Mouse (Mus musculus) CD4-positive, CD25-positive, alpha-beta regulatory T cell, adult 4 months (primary cell): Measurements from ENCODE around the gene Colgalt2. TPM values are rescaled to one million over a fixed set of nuclear protein-coding genes. Genes with fewer than 3 reads are reported as not detected.
"Not testable (repeated sequence)": the region's sequence is repeated elsewhere in the genome, so short reads cannot be mapped to it uniquely, and the experiment has no call there.

Source experiments
- ATAC-seq: one replicate; pipeline ENCODE4 v1.8.0; 2017
- polyA plus RNA-seq, 2 experiments: library from polyadenylated mRNA; unstranded; fragments of 100-300 nt; shearing (Covaris generic); gene quantifications; one replicate each; pipeline ENCODE4 v1.2.1; 2017

Gene Colgalt2
- polyA plus RNA-seq, 2 experiments from 2014 or later, result not detected

GRCm38 (mm10) chr1:152417602-152418001 lies 18.0 kb downstream of the Colgalt2 start:
- no peak for ATAC-seq

GRCm38 (mm10) chr1:152422295-152422694 lies 22.7 kb downstream of the Colgalt2 start:
- no peak for ATAC-seq

GRCm38 (mm10) chr1:152423052-152423451 lies 23.4 kb downstream of the Colgalt2 start:
- ATAC-seq, result no peak

GRCm38 (mm10) chr1:152427912-152428581 lies 28.4 kb downstream of the Colgalt2 start:
- ATAC-seq, result no peak

GRCm38 (mm10) chr1:152429805-152430204 lies 30.2 kb downstream of the Colgalt2 start:
- ATAC-seq, result no peak

- no peak for ATAC-seq
These were observed 34.5 kb downstream of the Colgalt2 start for GRCm38 (mm10) chr1:152434166-152434565.

GRCm38 (mm10) chr1:152437518-152437917 lies 37.9 kb downstream of the Colgalt2 start:
- ATAC-seq, result not testable (repeated sequence)

- no peak for ATAC-seq
These were observed 39.8 kb downstream of the Colgalt2 start for GRCm38 (mm10) chr1:152439408-152439807.

GRCm38 (mm10) chr1:152439874-152440273 lies 40.2 kb downstream of the Colgalt2 start:
- ATAC-seq, result no peak

GRCm38 (mm10) chr1:152444630-152445029 lies 45.0 kb downstream of the Colgalt2 start:
- no peak for ATAC-seq

- no peak for ATAC-seq
These were observed 46.3 kb downstream of the Colgalt2 start for GRCm38 (mm10) chr1:152445925-152446324.

GRCm38 (mm10) chr1:152454536-152454935 lies 54.9 kb downstream of the Colgalt2 start:
- ATAC-seq, result no peak

GRCm38 (mm10) chr1:152455275-152456243 lies 55.9 kb downstream of the Colgalt2 start:
- no peak for ATAC-seq

- ATAC-seq, result no peak
These were observed 56.6 kb downstream of the Colgalt2 start for GRCm38 (mm10) chr1:152456266-152456665.

- ATAC-seq, result no peak
These were observed 58.0 kb downstream of the Colgalt2 start for GRCm38 (mm10) chr1:152457596-152457995.

GRCm38 (mm10) chr1:152458996-152459395 lies 59.4 kb downstream of the Colgalt2 start:
- ATAC-seq, result no peak

GRCm38 (mm10) chr1:152460931-152461330 lies 61.3 kb downstream of the Colgalt2 start:
- ATAC-seq, result no peak

- ATAC-seq, result no peak
These were observed 62.2 kb downstream of the Colgalt2 start for GRCm38 (mm10) chr1:152461814-152462213.

- no peak for ATAC-seq
These were observed 62.7 kb downstream of the Colgalt2 start for GRCm38 (mm10) chr1:152462348-152462747.

- ATAC-seq, result no peak
These were observed 66.7 kb downstream of the Colgalt2 start for GRCm38 (mm10) chr1:152466280-152466679.

GRCm38 (mm10) chr1:152468443-152468842 lies 68.8 kb downstream of the Colgalt2 start:
- ATAC-seq, result no peak

GRCm38 (mm10) chr1:152476126-152476525 lies 76.5 kb downstream of the Colgalt2 start:
- ATAC-seq, result no peak

GRCm38 (mm10) chr1:152490842-152491241 lies 91.2 kb downstream of the Colgalt2 start:
- no peak for ATAC-seq

GRCm38 (mm10) chr1:152492258-152492657 lies 92.6 kb downstream of the Colgalt2 start:
- ATAC-seq, result no peak
